Mouse (Mus musculus): ENCODE results near the gene Syt3. TPM values are rescaled to one million over a fixed set of nuclear protein-coding genes. Genes with fewer than 3 reads are reported as not detected.

Gene Syt3
- total RNA-seq, 2 experiments from 2014 or later: 58.3 to 70.5 TPM

GRCm38 (mm10) chr7:44439696-44440095, 55.8 kb downstream of the Syt3 start:
- no peak for DNase-seq (ENCODE audit: low spot score in 2 of 2)
- intact Hi-C loops (cut with DNase I): loop anchor here (5.0 kb wide), 2 partner anchors 32 to 57 kb away; partner anchors contain the start of gene Syt3

- no peak for DNase-seq (ENCODE audit: low spot score in 2 of 2)
- intact Hi-C loops (cut with DNase I): loop anchor here (5.0 kb wide), 2 partner anchors 33 to 58 kb away; partner anchors contain the start of gene Syt3
These were observed 56.6 kb downstream of the Syt3 start for GRCm38 (mm10) chr7:44440479-44440878.

GRCm38 (mm10) chr7:44441180-44441579, 57.3 kb downstream of the Syt3 start:
- no peak for DNase-seq (ENCODE audit: low spot score in 2 of 2)
- intact Hi-C loops (cut with DNase I): loop anchor here (5.0 kb wide), 2 partner anchors 34 to 59 kb away; partner anchors contain the start of gene Syt3

- DNase-seq (ENCODE audit: low spot score in 2 of 2): peak; percentile 75
- intact Hi-C loops (cut with DNase I): loop anchor here (1.0 to 5.0 kb wide), 4 partner anchors 11 to 81 kb away; partner anchors contain the start of gene Syt3
These were observed 57.8 kb downstream of the Syt3 start for GRCm38 (mm10) chr7:44441648-44442109.

GRCm38 (mm10) chr7:44442407-44442821, 58.5 kb downstream of the Syt3 start:
- DNase-seq (ENCODE audit: low spot score in 2 of 2): peak; percentile 45 to 57
- intact Hi-C loops (cut with DNase I): loop anchor here (1.0 to 5.0 kb wide), 4 partner anchors 12 to 82 kb away; partner anchors contain the start of gene Syt3

GRCm38 (mm10) chr7:44443268-44444173, 59.6 kb downstream of the Syt3 start:
- DNase-seq (ENCODE audit: low spot score in 2 of 2): peak; percentile 50 to 62
- intact Hi-C loops (cut with DNase I): loop anchor here (2.0 to 5.0 kb wide), 4 partner anchors 17 to 83 kb away; partner anchors contain the start of gene Syt3

- intact Hi-C loops (cut with DNase I): loop anchor here (2.0 to 5.0 kb wide), 3 partner anchors 16 to 63 kb away; partner anchors contain the start of gene Syt3
- peak in 1 of 2 experiments; percentile 36 for DNase-seq (ENCODE audit: low spot score in 2 of 2)
These were observed 61.1 kb downstream of the Syt3 start for GRCm38 (mm10) chr7:44444886-44445527.

GRCm38 (mm10) chr7:44445528-44445923, 61.6 kb downstream of the Syt3 start:
- DNase-seq (ENCODE audit: low spot score in 2 of 2): no peak
- intact Hi-C loops (cut with DNase I): loop anchor here (2.0 kb wide), 1 partner anchor 15 kb away; no protein-coding TSS in a partner anchor

- no peak for DNase-seq (ENCODE audit: low spot score in 2 of 2)
- intact Hi-C loops (cut with DNase I): no loop called here
These were observed 62.4 kb downstream of the Syt3 start for GRCm38 (mm10) chr7:44446070-44446855.

Other genes starting within 250 kb of the Syt3 start
- not detected for gene Klk1b16, start 247.3 kb upstream of the Syt3 start, total RNA-seq (2021)
- gene Klk1b24, start 195.9 kb upstream of the Syt3 start, total RNA-seq (2021): not detected
- gene Klk1b3, start 185.9 kb upstream of the Syt3 start, total RNA-seq (2021): not detected
- not detected for gene Klk1b4, start 176.7 kb upstream of the Syt3 start, total RNA-seq (2021)
- gene Klk1b5, start 168.2 kb upstream of the Syt3 start, total RNA-seq (2021): not detected
- not detected for gene Klk1, start 158.7 kb upstream of the Syt3 start, total RNA-seq (2021)
- not detected for gene Gm36864, start 147.9 kb upstream of the Syt3 start, total RNA-seq (2021)
- 1 to 10 TPM; 1.4 to 2.1 TPM for gene 1700028J19Rik, start 137.4 kb upstream of the Syt3 start, total RNA-seq (2021)
- 10 to 100 TPM; 70.3 to 70.5 TPM for gene 2410002F23Rik, start 137.4 kb upstream of the Syt3 start, total RNA-seq (2021)
- not detected for gene Acp4, start 126.7 kb upstream of the Syt3 start, total RNA-seq (2021)
- gene Gm15517, start 122.7 kb upstream of the Syt3 start, total RNA-seq (2021): not detected
- 1 to 10 TPM; 3.9 to 4.0 TPM for gene Clec11a, start 77.2 kb upstream of the Syt3 start, total RNA-seq (2021)
- 100 to 1,000 TPM; 586 to 632 TPM for gene Shank1, start 73.8 kb upstream of the Syt3 start, total RNA-seq (2021)
- gene 1700008O03Rik, start 1.7 kb downstream of the Syt3 start, total RNA-seq (2021): 1 to 10 TPM; 2.0 to 2.1 TPM
- 100 to 1,000 TPM; 282 to 313 TPM for gene Lrrc4b, start 44.9 kb downstream of the Syt3 start, total RNA-seq (2021)
- 10 to 100 TPM in 1 of 2 experiments, 1 to 10 TPM in 1; 6.8 to 10.4 TPM for gene Aspdh, start 81.3 kb downstream of the Syt3 start, total RNA-seq (2021)
- gene Josd2, start 83.9 kb downstream of the Syt3 start, total RNA-seq (2021): 10 to 100 TPM; 76.5 to 77.6 TPM
- 100 to 1,000 TPM; 169 to 185 TPM for gene Emc10, start 112.4 kb downstream of the Syt3 start, total RNA-seq (2021)
- gene Fam71e1, start 112.5 kb downstream of the Syt3 start, total RNA-seq (2021): 10 to 100 TPM; 18.9 to 20.2 TPM
- under 1 TPM in 1 of 2 experiments, not detected in 1; 0.12 TPM for gene Mybpc2, start 140.6 kb downstream of the Syt3 start, total RNA-seq (2021)
- gene Spib, start 148.0 kb downstream of the Syt3 start, total RNA-seq (2021): not detected
- gene Pold1, start 164.7 kb downstream of the Syt3 start, total RNA-seq (2021): 1 to 10 TPM; 7.5 to 7.6 TPM
- 10 to 100 TPM; 73.1 to 78.3 TPM for gene Nr1h2, start 169.8 kb downstream of the Syt3 start, total RNA-seq (2021)
- gene Napsa, start 188.3 kb downstream of the Syt3 start, total RNA-seq (2021): not detected
- 100 to 1,000 TPM in 1 of 2 experiments, 10 to 100 TPM in 1; 97.6 to 107 TPM for gene Kcnc3, start 206.6 kb downstream of the Syt3 start, total RNA-seq (2021)

All from left cerebral cortex, postnatal 36 days (tissue).